Comparison of ENCODE assay signal across 8 mouse cellular contexts in genomic region chr9:57420321-57421120, GRCm38 (mm10). TPM values are rescaled to one million over a fixed set of nuclear protein-coding genes. Genes with fewer than 3 reads are reported as not detected.
DNase-seq lines count a peak whose midpoint lies in the region; ATAC-seq and TF ChIP-seq lines count a peak whose summit lies in the region.

No protein-coding gene starts in this region.

- H3K4me2 ChIP-seq in lung, embryonic 14.5 days: peak overlapping the region; percentile 51

- peak overlapping the region; percentile 55 for H3K4me3 ChIP-seq in E14TG2a.4 (replicated peaks; ENCODE audit: low read length)
- H3K4me3 ChIP-seq in hindbrain, embryonic 10.5 days: no peak overlapping the region
- H3K4me3 ChIP-seq in lung, embryonic 14.5 days (ENCODE audit: low read depth, low read length): no peak overlapping the region

- H3K9me3 ChIP-seq in E14TG2a.4 (ENCODE audit: low read length): no peaks in the 10 kb centered on the region
- no peaks in the 10 kb centered on the region for H3K9me3 ChIP-seq in hindbrain, embryonic 10.5 days
- no peaks in the 10 kb centered on the region for H3K9me3 ChIP-seq in lung, embryonic 14.5 days (ENCODE audit: low read depth, low read length)

- 65% methylated on average over 20 of the region's 20 CpGs for WGBS in hindbrain, embryonic 10.5 days
- 9% methylated on average over 20 of the region's 20 CpGs for WGBS in lung, embryonic 14.5 days

- H3K36me3 ChIP-seq in E14TG2a.4 (ENCODE audit: insufficient read depth, low read length): peaks cover 74% of the 10 kb centered on the region
- H3K36me3 ChIP-seq in hindbrain, embryonic 10.5 days: peaks cover 19% of the 10 kb centered on the region; the same call in 1 of the 2 replicates
- 0 out of 2 replicates have a peak, but pooled peaks cover 5% of the 10 kb centered on the region for H3K36me3 ChIP-seq in lung, embryonic 14.5 days (ENCODE audit: insufficient read depth)

- ATAC-seq in lung, embryonic 14.5 days (ENCODE audit: insufficient read depth): peak; percentile 97

- peaks cover 22% of the 10 kb centered on the region for H3K4me1 ChIP-seq in E14TG2a.4 (replicated peaks; ENCODE audit: low read depth, low read length)
- peaks cover 27% of the 10 kb centered on the region for H3K4me1 ChIP-seq in hindbrain, embryonic 10.5 days (replicated peaks)
- peaks cover 27% of the 10 kb centered on the region for H3K4me1 ChIP-seq in lung, embryonic 14.5 days (ENCODE audit: insufficient read depth)

- no peaks in the 10 kb centered on the region for H3K27me3 ChIP-seq in E14TG2a.4 (ENCODE audit: insufficient read depth, low read length)
- no peaks in the 10 kb centered on the region for H3K27me3 ChIP-seq in hindbrain, embryonic 10.5 days (ENCODE audit: insufficient read depth, poor library complexity, severe bottlenecking)
- H3K27me3 ChIP-seq in lung, embryonic 14.5 days (ENCODE audit: insufficient read depth, low read length): no peaks in the 10 kb centered on the region

- peak; percentile 70 for DNase-seq in cerebellum, adult 9-11 months
- DNase-seq in frontal cortex, postnatal 10 days (ENCODE audit: low spot score in 2 of 2): peak; percentile 82 to 89
- no peak for DNase-seq in hindbrain, embryonic 10.5 days (ENCODE audit: low spot score)
- peak; percentile 97 for DNase-seq in layer of hippocampus, adult 9-11 months
- peak; percentile 99 for DNase-seq in lung, embryonic 14.5 days
- peak; percentile 84 for DNase-seq in ovary, postnatal 10 days (ENCODE audit: low spot score)
- peak; percentile 33 for DNase-seq in thymus, postnatal 25 days

- H3K27ac ChIP-seq in hindbrain, embryonic 10.5 days: peak overlapping the region; percentile 73
- peak overlapping the region; percentile 93 for H3K27ac ChIP-seq in lung, embryonic 14.5 days (ENCODE audit: low read depth)

- no peak overlapping the region; the same call in 1 of the 2 replicates for H3K9ac ChIP-seq in lung, embryonic 14.5 days

- TF ChIP-seq CTCF in E14TG2a.4 (conservative IDR thresholded peaks at IDR 0.05; ENCODE audit: low read length): no peak
- TF ChIP-seq CTCF in lung, embryonic 14.5 days (IDR thresholded peaks at IDR 0.05; ENCODE audit: low read depth): peak; percentile 13; the same call in 1 of the 2 replicates

RNA-seq across cellular contexts. Expression of gene Ppcdc, which starts 19.4 kb away (rescaled TPM):
- polyA plus RNA-seq in hindbrain, embryonic 10.5 days (2016; fragmentation: Nextera tagmentation; extraction: Ambion mirVana): 19.8 and 23.5 TPM in 2 replicates
- 22.5 and 23.7 TPM in 2 replicates for polyA plus RNA-seq in lung, embryonic 14.5 days (2014; fragmentation: Nextera tagmentation; extraction: Ambion mirVana)

RNA-seq across cellular contexts. Expression of gene Scamp5, which starts 47.3 kb away (rescaled TPM):
- 18.2 and 28.9 TPM in 2 replicates for polyA plus RNA-seq in hindbrain, embryonic 10.5 days (2016; fragmentation: Nextera tagmentation; extraction: Ambion mirVana)
- 4.4 and 4.9 TPM in 2 replicates for polyA plus RNA-seq in lung, embryonic 14.5 days (2014; fragmentation: Nextera tagmentation; extraction: Ambion mirVana)
